Mouse (Mus musculus): ENCODE data around the gene Ccdc33. TPM values are rescaled to one million over a fixed set of nuclear protein-coding genes. Genes with fewer than 3 reads are reported as not detected.

Gene Ccdc33
- total and polyA plus RNA-seq, 3 experiments = 0.05 TPM; not detected in 2

- no peak for ATAC-seq (ENCODE audit: extremely low read depth, insufficient number of reproducible peaks, low FRiP score, poor library complexity, severe bottlenecking)
- Histone ChIP-seq H3K36me3 (replicated peaks) (no peaks in the 10 kb centered on the region), H3K4me1 (ENCODE audit: insufficient read depth, low read depth, low read length) (no peaks in the 10 kb centered on the region), H3K27me3 (ENCODE audit: insufficient read depth, low read length) (peaks cover 23% of the 10 kb centered on the region), H3K9me3 (replicated peaks) (no peaks in the 10 kb centered on the region), H3K4me3 (ENCODE audit: low read depth, low read length) (no peak overlapping the region)
- TF ChIP-seq CTCF (IDR thresholded peaks at IDR 0.05; ENCODE audit: low read depth, low read length) = no peak
- no peak for TF ChIP-seq POLR2AphosphoS5 (IDR thresholded peaks at IDR 0.05; ENCODE audit: insufficient replicate concordance, low read depth, low read length)
- no peak for TF ChIP-seq GATA2 (IDR thresholded peaks at IDR 0.05; ENCODE audit: borderline replicate concordance, low read depth, low read length)
- no peak for TF ChIP-seq GATA1 (IDR thresholded peaks at IDR 0.05; ENCODE audit: borderline replicate concordance, low read length)
- no peak for TF ChIP-seq TAL1 (conservative IDR thresholded peaks at IDR 0.05; ENCODE audit: low read depth, low read length)
- no peak for DNase-seq (ENCODE audit: low spot score)
Measured at GRCm38 (mm10) chr9:58102013-58102412, 16.6 kb downstream of the Ccdc33 start.

DNA sequence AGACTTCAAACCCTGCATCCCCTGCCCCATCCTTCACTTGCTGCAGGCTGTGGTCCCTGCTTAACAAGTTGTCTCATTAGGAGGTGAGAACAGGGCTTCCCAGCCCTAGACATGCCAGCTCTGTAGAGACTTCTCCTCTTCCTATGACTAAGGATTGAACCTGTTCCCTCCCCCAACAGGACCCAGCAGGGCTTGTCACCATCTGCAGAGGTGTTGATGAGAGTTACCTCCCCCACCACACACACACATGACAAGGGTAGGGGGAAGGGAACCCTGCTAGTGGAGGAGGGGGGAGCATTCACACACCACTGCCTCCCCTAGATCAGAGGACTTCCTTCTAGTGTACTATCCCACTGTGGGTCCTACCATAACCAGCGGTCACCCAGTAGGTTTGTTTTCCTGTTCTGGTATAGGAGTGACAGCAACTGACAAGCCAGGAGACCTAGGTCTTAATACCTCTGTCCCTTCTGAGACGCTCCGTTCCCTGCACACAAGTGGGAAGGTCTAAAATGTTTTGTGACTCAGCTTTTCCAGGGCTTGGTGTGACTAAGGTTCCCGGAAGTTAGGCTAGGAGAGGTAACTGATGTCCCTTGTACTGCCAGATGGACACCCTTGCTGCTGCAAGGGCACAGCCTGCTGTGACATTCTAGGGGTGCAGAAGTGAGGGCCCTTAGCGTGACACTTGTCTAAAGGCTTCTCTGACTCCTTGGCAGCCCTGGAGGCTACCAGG, 18.6 kb downstream of the Ccdc33 start:
- DNase-seq (ENCODE audit: low spot score) (no peak), ATAC-seq (ENCODE audit: extremely low read depth, insufficient number of reproducible peaks, low FRiP score, poor library complexity, severe bottlenecking) (no peak)
- Histone ChIP-seq H3K4me1 (ENCODE audit: insufficient read depth, low read depth, low read length) (no peaks in the 10 kb centered on the region), H3K4me3 (ENCODE audit: low read depth, low read length) (no peak overlapping the region), H3K27me3 (ENCODE audit: insufficient read depth, low read length) (peaks cover 13% of the 10 kb centered on the region), H3K9me3 (replicated peaks) (no peaks in the 10 kb centered on the region), H3K36me3 (replicated peaks) (no peaks in the 10 kb centered on the region)
- TF ChIP-seq GATA1 (IDR thresholded peaks at IDR 0.05; ENCODE audit: borderline replicate concordance, low read length) = no peak
- no peak for TF ChIP-seq GATA2 (IDR thresholded peaks at IDR 0.05; ENCODE audit: borderline replicate concordance, low read depth, low read length)
- TF ChIP-seq CTCF (IDR thresholded peaks at IDR 0.05; ENCODE audit: low read depth, low read length) = no peak
- TF ChIP-seq POLR2AphosphoS5 (IDR thresholded peaks at IDR 0.05; ENCODE audit: insufficient replicate concordance, low read depth, low read length) = no peak
- TF ChIP-seq TAL1 (conservative IDR thresholded peaks at IDR 0.05; ENCODE audit: low read depth, low read length) = no peak

DNA sequence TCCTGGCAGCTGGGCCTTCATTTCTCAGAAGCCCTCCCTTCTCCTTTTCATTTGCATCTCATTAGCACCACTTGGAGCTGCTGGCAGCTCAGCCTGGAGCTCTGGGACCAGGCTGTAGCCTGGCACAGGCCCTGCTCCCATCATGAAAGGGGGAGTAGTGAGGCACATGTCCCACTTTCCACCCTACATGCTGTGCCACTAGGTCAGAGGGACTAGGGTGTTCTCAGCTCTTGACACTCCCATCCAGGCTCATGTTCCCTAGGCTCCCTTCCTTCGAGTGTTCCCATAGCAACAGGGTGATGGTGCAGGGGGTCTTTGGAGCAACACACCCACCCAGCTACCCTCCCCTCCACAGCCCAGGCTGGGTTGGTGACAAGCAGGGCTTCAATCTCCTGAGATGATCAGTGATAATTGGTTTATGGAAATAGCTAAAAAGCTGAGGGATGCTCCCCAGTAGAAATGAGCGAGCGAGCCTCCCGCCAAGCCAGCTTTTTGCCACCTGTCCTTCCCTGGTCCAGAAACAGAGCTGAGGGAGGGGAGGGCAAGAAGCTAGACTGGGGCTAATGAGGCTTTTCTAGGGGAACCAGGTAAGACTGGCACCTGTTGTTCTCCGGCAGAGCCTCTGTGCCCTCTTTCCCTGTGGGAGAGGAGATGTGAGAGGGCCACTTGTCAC, 21.9 kb downstream of the Ccdc33 start:
- Histone ChIP-seq H3K9me3 (replicated peaks) (no peaks in the 10 kb centered on the region), H3K4me3 (ENCODE audit: low read depth, low read length) (no peak overlapping the region), H3K27me3 (ENCODE audit: insufficient read depth, low read length) (peaks cover 8% of the 10 kb centered on the region), H3K4me1 (ENCODE audit: insufficient read depth, low read depth, low read length) (no peaks in the 10 kb centered on the region), H3K36me3 (replicated peaks) (no peaks in the 10 kb centered on the region)
- no peak for ATAC-seq (ENCODE audit: extremely low read depth, insufficient number of reproducible peaks, low FRiP score, poor library complexity, severe bottlenecking)
- DNase-seq (ENCODE audit: low spot score) = no peak
- TF ChIP-seq TAL1 (conservative IDR thresholded peaks at IDR 0.05; ENCODE audit: low read depth, low read length) (no peak), GATA1 (IDR thresholded peaks at IDR 0.05; ENCODE audit: borderline replicate concordance, low read length) (no peak), GATA2 (IDR thresholded peaks at IDR 0.05; ENCODE audit: borderline replicate concordance, low read depth, low read length) (no peak), POLR2AphosphoS5 (IDR thresholded peaks at IDR 0.05; ENCODE audit: insufficient replicate concordance, low read depth, low read length) (no peak), CTCF (IDR thresholded peaks at IDR 0.05; ENCODE audit: low read depth, low read length) (no peak)

DNA sequence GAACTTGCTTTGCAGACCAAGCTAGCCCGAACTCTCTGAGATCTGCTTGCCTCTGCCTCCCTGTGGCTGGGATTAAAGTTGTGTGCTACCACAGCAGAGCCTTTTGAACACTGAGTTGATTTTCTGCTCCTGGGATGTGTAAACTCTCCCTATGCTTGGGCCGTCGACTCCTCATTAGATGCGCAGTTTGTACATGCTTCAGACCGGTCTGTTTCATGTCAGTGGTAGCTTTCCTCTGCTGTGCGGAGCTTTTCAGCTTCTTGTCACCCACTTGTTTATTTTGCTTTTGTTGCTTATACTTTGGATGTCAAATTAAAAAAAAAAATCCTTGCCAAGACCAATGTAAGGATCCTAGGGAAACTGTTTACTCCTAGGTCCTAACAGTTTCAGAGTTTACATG, 22.6 kb downstream of the Ccdc33 start:
- DNase-seq (ENCODE audit: low spot score) = no peak

GRCm38 (mm10) chr9:58093776-58094175, 24.8 kb downstream of the Ccdc33 start:
- DNase-seq (ENCODE audit: low spot score) (no peak), ATAC-seq (ENCODE audit: extremely low read depth, insufficient number of reproducible peaks, low FRiP score, poor library complexity, severe bottlenecking) (no peak)
- TF ChIP-seq TAL1 (conservative IDR thresholded peaks at IDR 0.05; ENCODE audit: low read depth, low read length) (no peak), GATA1 (IDR thresholded peaks at IDR 0.05; ENCODE audit: borderline replicate concordance, low read length) (no peak), GATA2 (IDR thresholded peaks at IDR 0.05; ENCODE audit: borderline replicate concordance, low read depth, low read length) (no peak), POLR2AphosphoS5 (IDR thresholded peaks at IDR 0.05; ENCODE audit: insufficient replicate concordance, low read depth, low read length) (no peak), CTCF (IDR thresholded peaks at IDR 0.05; ENCODE audit: low read depth, low read length) (no peak)
- Histone ChIP-seq H3K4me1 (ENCODE audit: insufficient read depth, low read depth, low read length) (no peaks in the 10 kb centered on the region), H3K27me3 (ENCODE audit: insufficient read depth, low read length) (peaks cover 4% of the 10 kb centered on the region), H3K4me3 (ENCODE audit: low read depth, low read length) (no peak overlapping the region), H3K9me3 (replicated peaks) (no peaks in the 10 kb centered on the region), H3K36me3 (replicated peaks) (no peaks in the 10 kb centered on the region)

More for the DNA sequence above, 22.6 kb downstream of the Ccdc33 start:
- Histone ChIP-seq H3K27me3 (ENCODE audit: insufficient read depth, low read length) (peaks cover 8% of the 10 kb centered on the region), H3K4me3 (ENCODE audit: low read depth, low read length) (no peak overlapping the region), H3K9me3 (replicated peaks) (no peaks in the 10 kb centered on the region), H3K36me3 (replicated peaks) (no peaks in the 10 kb centered on the region), H3K4me1 (ENCODE audit: insufficient read depth, low read depth, low read length) (no peaks in the 10 kb centered on the region)
- no peak for TF ChIP-seq POLR2AphosphoS5 (IDR thresholded peaks at IDR 0.05; ENCODE audit: insufficient replicate concordance, low read depth, low read length)
- ATAC-seq (ENCODE audit: extremely low read depth, insufficient number of reproducible peaks, low FRiP score, poor library complexity, severe bottlenecking) = no peak

- Histone ChIP-seq H3K27me3 (ENCODE audit: insufficient read depth, low read length) (peaks cover 2% of the 10 kb centered on the region; the same call in 1 of the 2 replicates), H3K36me3 (replicated peaks) (no peaks in the 10 kb centered on the region), H3K4me1 (ENCODE audit: insufficient read depth, low read depth, low read length) (no peaks in the 10 kb centered on the region), H3K4me3 (ENCODE audit: low read depth, low read length) (no peak overlapping the region), H3K9me3 (replicated peaks) (no peaks in the 10 kb centered on the region)
- TF ChIP-seq CTCF (IDR thresholded peaks at IDR 0.05; ENCODE audit: low read depth, low read length) (no peak), GATA2 (IDR thresholded peaks at IDR 0.05; ENCODE audit: borderline replicate concordance, low read depth, low read length) (no peak), POLR2AphosphoS5 (IDR thresholded peaks at IDR 0.05; ENCODE audit: insufficient replicate concordance, low read depth, low read length) (no peak), TAL1 (conservative IDR thresholded peaks at IDR 0.05; ENCODE audit: low read depth, low read length) (no peak), GATA1 (IDR thresholded peaks at IDR 0.05; ENCODE audit: borderline replicate concordance, low read length) (no peak)
- DNase-seq (ENCODE audit: low spot score) (no peak), ATAC-seq (ENCODE audit: extremely low read depth, insufficient number of reproducible peaks, low FRiP score, poor library complexity, severe bottlenecking) (no peak)
Measured at GRCm38 (mm10) chr9:58092581-58093269, 25.9 kb downstream of the Ccdc33 start.

Measured in G1E (cell line).